ENCODE assay signal across 8 mouse cellular contexts in the genomic region with DNA sequence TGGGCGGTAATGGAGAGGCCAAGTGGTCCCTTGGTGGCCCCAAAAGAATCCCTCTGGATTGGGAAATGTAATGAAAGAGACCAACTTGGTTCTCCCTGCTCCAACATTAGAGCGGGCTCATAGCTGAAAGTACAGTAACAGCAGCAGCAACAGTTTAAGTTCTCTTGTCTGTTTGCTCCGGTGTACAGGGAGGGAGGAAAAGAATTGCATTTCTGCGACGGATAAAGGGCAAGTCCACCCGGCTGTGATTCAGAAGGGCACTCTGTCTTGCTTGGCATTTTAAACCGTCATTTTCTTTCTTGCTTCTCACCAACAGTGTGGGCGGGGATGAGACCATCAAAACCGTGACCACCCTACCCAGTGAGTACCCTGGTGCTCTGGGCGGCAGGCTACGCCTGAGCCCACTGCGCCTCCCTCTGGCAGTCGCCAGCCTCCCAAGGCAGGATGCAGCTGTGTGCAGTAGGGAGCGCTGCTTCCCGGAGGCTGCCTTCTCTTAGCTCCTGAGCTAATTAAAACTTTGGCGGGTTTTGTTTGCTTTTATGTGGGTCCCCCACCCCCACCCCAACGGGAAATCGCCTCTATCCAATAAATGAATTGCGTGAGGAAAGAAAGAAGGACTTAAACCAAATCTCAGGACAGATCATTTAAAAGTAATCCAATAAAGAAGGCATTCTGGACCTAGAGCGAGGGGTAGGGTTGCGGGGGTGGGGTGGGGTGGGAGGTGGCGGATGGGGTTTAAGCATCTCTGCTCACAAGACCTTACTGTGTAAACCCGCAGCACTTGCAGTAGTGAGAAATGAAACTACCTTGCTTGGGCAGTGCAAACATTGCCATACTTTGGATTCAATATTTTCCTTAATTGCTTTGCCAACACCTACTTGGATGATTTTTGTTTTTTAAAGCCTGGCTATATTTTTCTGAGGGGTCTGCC.
DNase-seq lines count a peak whose midpoint lies in the region; ATAC-seq lines count a peak whose summit lies in the region.

No protein-coding gene starts in this region.

- 8% methylated on average over 23 of the region's 23 CpGs for WGBS in forebrain, embryonic 16.5 days
- WGBS in hindbrain, embryonic 13.5 days = 10% methylated on average over 23 of the region's 23 CpGs

- H3K4me3 ChIP-seq in forebrain, embryonic 16.5 days (replicated peaks; ENCODE audit: low read length) = peak overlapping the region; percentile 23
- peak overlapping the region; percentile 24 for H3K4me3 ChIP-seq in hindbrain, embryonic 13.5 days

- peak overlapping the region; percentile 53 for H3K4me2 ChIP-seq in forebrain, embryonic 16.5 days (ENCODE audit: low read length)
- H3K4me2 ChIP-seq in hindbrain, embryonic 13.5 days = peak overlapping the region; percentile 50

- H3K4me1 ChIP-seq in forebrain, embryonic 16.5 days (replicated peaks; ENCODE audit: control insufficient read depth, insufficient read depth, low read length) = peaks cover 5% of the 10 kb centered on the region; the same call in 1 of the 2 replicates
- H3K4me1 ChIP-seq in hindbrain, embryonic 13.5 days (replicated peaks) = peaks cover 8% of the 10 kb centered on the region

- no peaks in the 10 kb centered on the region for H3K9me3 ChIP-seq in forebrain, embryonic 16.5 days (ENCODE audit: control insufficient read depth, low read length)
- no peaks in the 10 kb centered on the region for H3K9me3 ChIP-seq in hindbrain, embryonic 13.5 days

- H3K27me3 ChIP-seq in forebrain, embryonic 16.5 days (replicated peaks; ENCODE audit: control insufficient read depth, insufficient read depth, low read length) = no peaks in the 10 kb centered on the region
- H3K27me3 ChIP-seq in hindbrain, embryonic 13.5 days = no peaks in the 10 kb centered on the region

- H3K9ac ChIP-seq in forebrain, embryonic 16.5 days (replicated peaks; ENCODE audit: low read depth, low read length) = peak overlapping the region; percentile 41
- H3K9ac ChIP-seq in hindbrain, embryonic 13.5 days = peak overlapping the region; percentile 47

- peak; percentile 96 for ATAC-seq in forebrain, embryonic 16.5 days
- peak; percentile 88 for ATAC-seq in hindbrain, embryonic 13.5 days (ENCODE audit: low FRiP score)
- ATAC-seq in monocyte, adult 5-6 weeks (replicated peaks; ENCODE audit: insufficient number of reproducible peaks, low FRiP score, low TSS enrichment, poor library complexity, severe bottlenecking) = no peak

- no peaks in the 10 kb centered on the region for H3K36me3 ChIP-seq in forebrain, embryonic 16.5 days (ENCODE audit: control insufficient read depth, insufficient read depth)
- H3K36me3 ChIP-seq in hindbrain, embryonic 13.5 days = no peaks in the 10 kb centered on the region

- no peak overlapping the region for H3K27ac ChIP-seq in forebrain, embryonic 16.5 days (ENCODE audit: low read length)
- no peak overlapping the region for H3K27ac ChIP-seq in hindbrain, embryonic 13.5 days

- DNase-seq in ES-CJ7 (ENCODE audit: low read depth, low spot score) = peak; percentile 60
- DNase-seq in adrenal gland, postnatal 36 days = peak; percentile 75 to 81
- DNase-seq in left cerebral cortex, adult 11 months (ENCODE audit: low spot score) = peak; percentile 12
- peak; percentile 68 for DNase-seq in lung, postnatal 14 days
- peak; percentile 61 to 68 for DNase-seq in right cerebral cortex, adult 2 months (ENCODE audit: low spot score in 2 of 2)

Comparison
In these comparisons a context has a peak if more than half of its experiments do, and no peak if none do; other contexts are left out.
1. DNase-seq: peak in every context shown above with its lines; median percentile 78 in adrenal gland, postnatal 36 days; 68 in lung, postnatal 14 days; 64 in right cerebral cortex, adult 2 months; 60 in ES-CJ7; 12 in left cerebral cortex, adult 11 months.